Mouse (Mus musculus): ENCODE data around the gene Ssbp2. TPM values are rescaled to one million over a fixed set of nuclear protein-coding genes. Genes with fewer than 3 reads are reported as not detected.

The Ssbp2 gene
- polyA plus RNA-seq, 1 experiment from 2014 or later: 191 TPM

- 48% methylated on average over 6 of the region's 6 CpGs for WGBS
- no peak overlapping the region for H3K4me2 ChIP-seq
- no peaks in the 10 kb centered on the region for H3K27me3 ChIP-seq
- H3K36me3 ChIP-seq (replicated peaks): peaks cover 7% of the 10 kb centered on the region
- no peaks in the 10 kb centered on the region for H3K4me1 ChIP-seq
- ATAC-seq (ENCODE audit: low FRiP score): no peak
- H3K9me3 ChIP-seq: no peaks in the 10 kb centered on the region
- no peak overlapping the region for H3K27ac ChIP-seq
- H3K9ac ChIP-seq: no peak overlapping the region
- H3K4me3 ChIP-seq (replicated peaks): no peak overlapping the region
Observed at GRCm38 (mm10) chr13:91564047-91564446, 104.0 kb downstream of the Ssbp2 start.

DNA sequence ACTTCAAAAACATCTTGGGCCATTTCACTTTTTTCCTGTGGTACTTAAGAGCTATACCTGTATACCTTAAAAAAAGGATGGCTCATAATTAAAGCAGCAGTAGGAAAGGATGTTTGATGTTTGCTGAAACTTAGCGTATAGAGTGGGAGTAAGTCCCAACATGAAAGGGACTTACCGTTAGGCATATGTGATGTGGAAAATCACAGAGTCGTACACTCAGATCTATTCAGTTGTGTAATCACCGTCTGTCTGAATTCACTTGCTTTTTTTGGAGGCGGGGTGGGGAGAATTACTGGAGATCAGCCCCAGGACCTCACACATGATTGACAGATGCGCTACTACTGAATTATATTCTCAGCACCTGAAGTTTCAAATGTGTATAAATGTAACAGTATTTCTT, 104.7 kb downstream of the Ssbp2 start:
- H3K27me3 ChIP-seq: no peaks in the 10 kb centered on the region
- WGBS: 67% methylated on average over 6 of the region's 6 CpGs
- H3K27ac ChIP-seq: no peak overlapping the region
- no peak overlapping the region for H3K9ac ChIP-seq
- peaks cover 7% of the 10 kb centered on the region for H3K36me3 ChIP-seq (replicated peaks)
- no peaks in the 10 kb centered on the region for H3K9me3 ChIP-seq
- H3K4me1 ChIP-seq: no peaks in the 10 kb centered on the region
- peak; percentile 27; the same call in 1 of the 2 replicates for ATAC-seq (ENCODE audit: low FRiP score)
- H3K4me3 ChIP-seq (replicated peaks): no peak overlapping the region
- no peak overlapping the region for H3K4me2 ChIP-seq

GRCm38 (mm10) chr13:91581504-91581903, 121.4 kb downstream of the Ssbp2 start:
- Histone ChIP-seq H3K9me3 (no peaks in the 10 kb centered on the region), H3K36me3 (replicated peaks) (no peaks in the 10 kb centered on the region), H3K27me3 (no peaks in the 10 kb centered on the region), H3K4me2 (no peak overlapping the region), H3K27ac (no peak overlapping the region), H3K4me3 (replicated peaks) (no peak overlapping the region), H3K9ac (no peak overlapping the region), H3K4me1 (no peaks in the 10 kb centered on the region)
- ATAC-seq (ENCODE audit: low FRiP score): no peak

DNA sequence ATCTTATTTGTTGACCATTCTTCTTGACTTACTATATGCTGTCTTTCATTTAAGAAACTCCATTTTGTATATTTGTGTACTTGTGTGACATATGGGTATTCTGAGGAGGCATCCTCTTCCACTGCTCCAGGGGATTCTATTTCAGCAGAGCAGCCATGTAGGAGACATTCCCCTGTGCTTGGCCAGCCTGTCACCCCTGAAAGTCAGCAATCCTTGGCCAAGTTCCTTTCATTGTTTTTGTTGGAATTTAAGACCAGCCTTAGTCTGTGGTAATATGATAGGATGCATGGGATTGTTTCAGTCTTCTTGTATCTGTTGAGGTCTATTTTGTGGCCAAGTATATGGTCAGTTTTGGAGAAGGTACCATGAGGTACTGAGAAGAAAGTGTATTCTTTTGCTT, 122.1 kb downstream of the Ssbp2 start:
- Histone ChIP-seq H3K4me3 (replicated peaks) (no peak overlapping the region), H3K4me1 (no peaks in the 10 kb centered on the region), H3K4me2 (no peak overlapping the region), H3K9ac (no peak overlapping the region), H3K27ac (no peak overlapping the region), H3K9me3 (no peaks in the 10 kb centered on the region), H3K36me3 (replicated peaks) (no peaks in the 10 kb centered on the region), H3K27me3 (no peaks in the 10 kb centered on the region)
- ATAC-seq (ENCODE audit: low FRiP score): no peak

GRCm38 (mm10) chr13:91586368-91586767, 126.3 kb downstream of the Ssbp2 start:
- H3K36me3 ChIP-seq (replicated peaks): no peaks in the 10 kb centered on the region

GRCm38 (mm10) chr13:91588475-91588874, 128.4 kb downstream of the Ssbp2 start:
- Histone ChIP-seq H3K27me3 (no peaks in the 10 kb centered on the region), H3K36me3 (replicated peaks) (no peaks in the 10 kb centered on the region), H3K9me3 (no peaks in the 10 kb centered on the region), H3K4me2 (no peak overlapping the region), H3K4me1 (0 out of 2 replicates have a peak, but pooled peaks cover 4% of the 10 kb centered on the region), H3K27ac (no peak overlapping the region), H3K9ac (no peak overlapping the region), H3K4me3 (replicated peaks) (no peak overlapping the region)
- 19% methylated on average over 2 of the region's 2 CpGs for WGBS
- ATAC-seq (ENCODE audit: low FRiP score): no peak

More at GRCm38 (mm10) chr13:91586368-91586767, 126.3 kb downstream of the Ssbp2 start:
- Histone ChIP-seq H3K27me3 (no peaks in the 10 kb centered on the region), H3K4me1 (0 out of 2 replicates have a peak, but pooled peaks cover 4% of the 10 kb centered on the region), H3K4me2 (no peak overlapping the region), H3K9me3 (no peaks in the 10 kb centered on the region), H3K4me3 (replicated peaks) (no peak overlapping the region), H3K9ac (no peak overlapping the region), H3K27ac (no peak overlapping the region)
- WGBS: 78% methylated on average over 5 of the region's 5 CpGs
- ATAC-seq (ENCODE audit: low FRiP score): no peak

- Histone ChIP-seq H3K36me3 (replicated peaks) (no peaks in the 10 kb centered on the region), H3K9me3 (no peaks in the 10 kb centered on the region), H3K27me3 (no peaks in the 10 kb centered on the region), H3K4me1 (0 out of 2 replicates have a peak, but pooled peaks cover 4% of the 10 kb centered on the region), H3K27ac (no peak overlapping the region), H3K9ac (no peak overlapping the region), H3K4me2 (no peak overlapping the region), H3K4me3 (replicated peaks) (no peak overlapping the region)
- no peak for ATAC-seq (ENCODE audit: low FRiP score)
- WGBS: 70% methylated on average over 4 of the region's 4 CpGs
Observed at GRCm38 (mm10) chr13:91591863-91592262, 131.8 kb downstream of the Ssbp2 start.

- no peak overlapping the region for H3K9ac ChIP-seq
- 0 out of 2 replicates have a peak, but pooled peaks cover 4% of the 10 kb centered on the region for H3K4me1 ChIP-seq
- H3K9me3 ChIP-seq: no peaks in the 10 kb centered on the region
- no peak overlapping the region for H3K4me3 ChIP-seq (replicated peaks)
- 82% methylated on average over 1 of the region's 1 CpGs for WGBS
- ATAC-seq (ENCODE audit: low FRiP score): no peak
- H3K4me2 ChIP-seq: no peak overlapping the region
- H3K27ac ChIP-seq: no peak overlapping the region
- H3K36me3 ChIP-seq (replicated peaks): no peaks in the 10 kb centered on the region
- no peaks in the 10 kb centered on the region for H3K27me3 ChIP-seq
Observed at GRCm38 (mm10) chr13:91595284-91595683, 135.2 kb downstream of the Ssbp2 start.

DNA sequence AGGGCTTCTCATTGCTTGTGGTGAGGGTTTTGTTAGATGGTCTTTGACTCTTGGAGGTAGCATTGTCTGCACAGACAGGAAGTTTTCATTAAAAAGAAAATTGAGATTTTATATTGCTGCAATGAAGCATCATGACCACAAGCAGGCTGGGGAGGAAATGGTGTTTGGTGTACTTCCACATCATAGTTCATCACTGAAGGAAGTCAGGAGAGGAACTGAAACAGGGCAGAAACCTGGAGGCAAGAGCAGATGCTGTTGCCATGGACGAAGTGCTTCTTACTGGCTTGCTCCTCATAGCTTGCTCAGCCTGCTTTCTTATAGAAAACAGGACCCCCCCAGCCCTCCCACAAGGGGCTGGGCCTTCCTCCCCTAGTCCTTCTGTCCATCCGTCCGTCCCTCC, 139.5 kb downstream of the Ssbp2 start:
- H3K27ac ChIP-seq: no peak overlapping the region
- no peak overlapping the region for H3K4me2 ChIP-seq
- H3K9ac ChIP-seq: no peak overlapping the region
- no peaks in the 10 kb centered on the region for H3K9me3 ChIP-seq
- WGBS: 97% methylated on average over 3 of the region's 3 CpGs
- H3K27me3 ChIP-seq: no peaks in the 10 kb centered on the region
- H3K4me3 ChIP-seq (replicated peaks): no peak overlapping the region
- no peak for ATAC-seq (ENCODE audit: low FRiP score)
- H3K36me3 ChIP-seq (replicated peaks): 0 out of 2 replicates have a peak, but pooled peaks cover 4% of the 10 kb centered on the region
- H3K4me1 ChIP-seq: no peaks in the 10 kb centered on the region

- Histone ChIP-seq H3K9me3 (no peaks in the 10 kb centered on the region), H3K4me1 (no peaks in the 10 kb centered on the region), H3K36me3 (replicated peaks) (0 out of 2 replicates have a peak, but pooled peaks cover 4% of the 10 kb centered on the region), H3K27me3 (no peaks in the 10 kb centered on the region), H3K4me3 (replicated peaks) (no peak overlapping the region), H3K4me2 (no peak overlapping the region), H3K27ac (no peak overlapping the region), H3K9ac (no peak overlapping the region)
- 88% methylated on average over 7 of the region's 7 CpGs for WGBS
- no peak for ATAC-seq (ENCODE audit: low FRiP score)
Observed at GRCm38 (mm10) chr13:91605043-91605840, 145.2 kb downstream of the Ssbp2 start.

- WGBS: 87% methylated on average over 4 of the region's 4 CpGs
- Histone ChIP-seq H3K9ac (no peak overlapping the region), H3K27ac (no peak overlapping the region), H3K36me3 (replicated peaks) (no peaks in the 10 kb centered on the region), H3K4me2 (no peak overlapping the region), H3K4me1 (no peaks in the 10 kb centered on the region), H3K4me3 (replicated peaks) (no peak overlapping the region), H3K9me3 (no peaks in the 10 kb centered on the region), H3K27me3 (no peaks in the 10 kb centered on the region)
- ATAC-seq (ENCODE audit: low FRiP score): no peak
Observed at GRCm38 (mm10) chr13:91610601-91611000, 150.5 kb downstream of the Ssbp2 start.

GRCm38 (mm10) chr13:91611909-91612308, 151.8 kb downstream of the Ssbp2 start:
- no peak overlapping the region for H3K9ac ChIP-seq
- WGBS: 86% methylated on average over 3 of the region's 3 CpGs
- ATAC-seq (ENCODE audit: low FRiP score): no peak

DNA sequence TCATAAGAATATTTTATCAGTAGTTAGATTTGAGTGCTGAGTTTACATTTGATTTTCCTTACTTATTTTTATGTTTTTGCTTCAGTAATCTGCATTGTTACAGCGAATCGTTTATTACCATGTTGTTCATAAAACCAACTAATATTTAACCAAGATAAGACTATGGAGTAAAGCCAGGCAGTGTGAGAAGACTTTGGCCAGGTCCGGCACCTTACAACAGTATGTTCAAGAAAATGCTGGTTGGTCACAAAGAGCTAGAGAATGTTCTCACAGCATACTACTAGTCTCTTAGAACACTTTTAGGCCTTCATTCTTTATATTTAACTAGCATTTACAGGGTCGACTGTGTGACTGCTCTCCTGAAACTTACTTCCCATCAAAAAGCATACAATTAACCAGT, 152.5 kb downstream of the Ssbp2 start:
- ATAC-seq (ENCODE audit: low FRiP score): no peak
- no peak overlapping the region for H3K4me3 ChIP-seq (replicated peaks)
- H3K4me2 ChIP-seq: no peak overlapping the region
- H3K4me1 ChIP-seq: no peaks in the 10 kb centered on the region
- H3K9me3 ChIP-seq: no peaks in the 10 kb centered on the region
- no peaks in the 10 kb centered on the region for H3K27me3 ChIP-seq
- H3K9ac ChIP-seq: no peak overlapping the region
- 97% methylated on average over 4 of the region's 4 CpGs for WGBS
- no peaks in the 10 kb centered on the region for H3K36me3 ChIP-seq (replicated peaks)
- H3K27ac ChIP-seq: no peak overlapping the region

More at GRCm38 (mm10) chr13:91611909-91612308, 151.8 kb downstream of the Ssbp2 start:
- H3K9me3 ChIP-seq: no peaks in the 10 kb centered on the region
- H3K4me2 ChIP-seq: no peak overlapping the region
- no peaks in the 10 kb centered on the region for H3K4me1 ChIP-seq
- no peaks in the 10 kb centered on the region for H3K36me3 ChIP-seq (replicated peaks)
- H3K27ac ChIP-seq: no peak overlapping the region
- H3K27me3 ChIP-seq: no peaks in the 10 kb centered on the region
- H3K4me3 ChIP-seq (replicated peaks): no peak overlapping the region

All from forebrain, embryonic 12.5 days (tissue).